Mouse (Mus musculus): Measurements from ENCODE around the gene Mtx1.

Mtx1 gene

GRCm38 (mm10) chr3:89195979-89196877 lies 30.7 kb downstream of the Mtx1 start:
- in situ Hi-C loops (cut with MboI; ENCODE audit: unreplicated experiment in 2 of 2) = loop anchor here in 1 of 2 experiments (5.0 to 10.0 kb wide), 2 partner anchors 34 to 251 kb away; partner anchors contain the start of genes Clk2 and Hcn3

DNA sequence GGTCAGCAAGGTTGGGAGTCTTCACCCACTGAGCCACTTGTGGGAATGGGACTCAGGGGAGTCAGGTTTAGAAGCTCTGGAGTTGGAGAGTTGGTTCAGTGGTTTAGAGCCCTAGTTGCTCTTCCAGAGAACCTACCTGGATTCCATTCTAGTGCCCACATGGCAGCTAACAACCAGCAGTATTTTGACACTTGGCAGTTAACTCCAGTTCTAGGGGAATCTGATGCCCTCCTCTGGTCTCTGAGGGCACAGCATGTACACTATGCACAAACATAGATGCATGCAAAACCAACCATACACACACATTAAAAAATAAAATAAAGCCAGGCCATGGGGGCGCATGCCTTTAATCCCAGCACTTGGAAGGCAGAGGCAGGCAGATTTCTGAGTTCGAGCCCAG lies 33.0 kb downstream of the Mtx1 start:
- in situ Hi-C loops (cut with MboI; ENCODE audit: unreplicated experiment in 2 of 2) = loop anchor here in 1 of 2 experiments (10.0 kb wide), 1 partner anchor 249 kb away; no protein-coding TSS in a partner anchor

GRCm38 (mm10) chr3:89193351-89193750 lies 33.5 kb downstream of the Mtx1 start:
- in situ Hi-C loops (cut with MboI; ENCODE audit: unreplicated experiment in 2 of 2) = loop anchor here in 1 of 2 experiments (10.0 kb wide), 1 partner anchor 249 kb away; no protein-coding TSS in a partner anchor

- in situ Hi-C loops (cut with MboI; ENCODE audit: unreplicated experiment in 2 of 2) = loop anchor here in 1 of 2 experiments (10.0 kb wide), 1 partner anchor 246 kb away; no protein-coding TSS in a partner anchor
These were observed 36.5 kb downstream of the Mtx1 start for GRCm38 (mm10) chr3:89190436-89190835.

- in situ Hi-C loops (cut with MboI; ENCODE audit: unreplicated experiment in 2 of 2) = no loop called here
These were observed 38.4 kb downstream of the Mtx1 start for GRCm38 (mm10) chr3:89188478-89188875.

DNA sequence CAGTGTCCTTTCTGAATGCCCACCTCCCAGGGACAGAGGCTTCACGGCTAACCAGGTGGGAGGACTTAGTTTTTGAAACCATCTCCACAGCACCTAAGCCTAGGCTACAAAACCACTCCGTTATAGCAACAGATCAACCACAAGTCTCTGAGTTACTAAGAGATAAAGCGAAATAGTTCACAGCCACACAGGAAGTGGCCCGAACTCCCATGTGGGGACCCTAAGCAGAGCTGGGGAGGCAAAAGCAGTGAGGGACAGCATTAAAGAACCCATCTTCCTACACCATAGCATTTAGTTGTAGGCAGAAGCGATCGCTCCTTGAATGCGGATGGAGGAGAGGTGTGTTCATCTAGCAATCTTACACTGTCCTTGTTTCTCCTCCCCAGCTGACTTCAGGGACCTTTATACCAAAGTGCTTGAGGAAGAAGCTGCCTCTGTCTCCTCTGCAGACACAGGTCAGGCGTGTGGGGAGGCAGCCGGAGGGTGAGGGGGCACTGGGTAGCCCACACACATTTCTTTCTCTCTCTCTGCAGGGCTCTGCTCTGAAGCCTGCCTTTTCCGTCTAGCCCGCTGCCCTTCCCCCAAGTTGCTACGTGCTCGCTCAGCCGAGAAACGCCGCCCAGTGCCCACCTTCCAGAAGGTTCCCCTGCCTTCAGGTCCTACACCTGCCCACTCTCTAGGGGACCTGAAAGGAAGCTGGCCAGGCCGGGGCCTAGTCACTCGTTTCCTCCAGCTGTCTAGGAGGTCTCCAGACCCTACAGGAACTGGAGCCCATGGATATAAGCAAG lies 39.0 kb downstream of the Mtx1 start:
- in situ Hi-C loops (cut with MboI; ENCODE audit: unreplicated experiment in 2 of 2) = no loop called here

- in situ Hi-C loops (cut with MboI; ENCODE audit: unreplicated experiment in 2 of 2) = no loop called here
These were observed 39.7 kb downstream of the Mtx1 start for GRCm38 (mm10) chr3:89187197-89187596.

DNA sequence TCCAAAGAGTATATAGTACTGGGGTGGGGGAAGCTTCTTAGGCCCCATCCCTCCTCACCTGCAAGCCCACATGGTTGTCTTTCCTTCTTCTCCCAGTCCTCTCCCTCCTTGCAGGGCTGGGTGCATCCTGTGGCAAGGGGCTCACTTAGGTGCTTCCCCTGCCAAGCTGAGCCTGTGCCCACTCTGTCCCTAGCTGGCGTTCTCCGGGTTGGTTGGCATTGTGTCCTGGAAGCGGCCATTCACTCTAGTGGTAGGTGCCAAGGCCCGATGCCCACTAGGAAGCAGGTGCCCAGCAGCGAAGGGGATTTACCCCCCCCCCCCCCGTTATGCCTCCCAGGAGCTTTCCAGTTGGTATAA lies 43.0 kb downstream of the Mtx1 start:
- in situ Hi-C loops (cut with MboI; ENCODE audit: unreplicated experiment in 2 of 2) = no loop called here

GRCm38 (mm10) chr3:89183058-89183958 lies 43.6 kb downstream of the Mtx1 start, which contains the start of gene Fam189b:
TSS of gene Fam189b (plus strand) at chr3:89183143.
- in situ Hi-C loops (cut with MboI; ENCODE audit: unreplicated experiment in 2 of 2) = no loop called here

DNA sequence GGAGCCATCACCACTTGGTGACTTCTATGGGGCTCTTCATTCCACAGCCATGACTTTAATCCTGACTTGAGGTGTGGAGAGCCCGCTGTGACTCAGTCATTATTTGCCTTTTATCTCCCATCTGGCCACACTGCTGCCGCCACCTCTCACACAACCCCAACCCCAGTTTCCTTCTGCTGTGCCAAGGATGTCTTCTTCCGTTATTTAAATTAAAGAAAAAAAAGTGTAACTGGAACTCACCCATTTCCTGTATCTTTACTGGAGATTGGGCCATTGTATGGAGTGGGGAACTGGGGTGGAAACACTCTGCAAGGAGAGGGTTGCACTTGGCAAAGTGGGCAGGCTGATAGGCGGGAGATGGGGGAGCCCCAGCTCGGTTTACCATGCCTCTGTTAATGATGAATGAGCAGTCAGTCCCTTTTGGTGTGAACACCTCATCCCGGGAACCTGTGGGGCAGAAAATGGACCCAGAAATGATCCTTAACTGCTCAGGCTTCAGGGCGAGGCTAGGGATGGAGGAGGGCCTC lies 44.3 kb downstream of the Mtx1 start:
- in situ Hi-C loops (cut with MboI; ENCODE audit: unreplicated experiment in 2 of 2) = no loop called here

GRCm38 (mm10) chr3:89181749-89182500 lies 45.0 kb downstream of the Mtx1 start:
- in situ Hi-C loops (cut with MboI; ENCODE audit: unreplicated experiment in 2 of 2) = no loop called here

- in situ Hi-C loops (cut with MboI; ENCODE audit: unreplicated experiment in 2 of 2) = no loop called here
These were observed 47.8 kb downstream of the Mtx1 start for GRCm38 (mm10) chr3:89179056-89179455.

GRCm38 (mm10) chr3:89178107-89178385 lies 48.8 kb downstream of the Mtx1 start:
- in situ Hi-C loops (cut with MboI; ENCODE audit: unreplicated experiment in 2 of 2) = no loop called here

DNA sequence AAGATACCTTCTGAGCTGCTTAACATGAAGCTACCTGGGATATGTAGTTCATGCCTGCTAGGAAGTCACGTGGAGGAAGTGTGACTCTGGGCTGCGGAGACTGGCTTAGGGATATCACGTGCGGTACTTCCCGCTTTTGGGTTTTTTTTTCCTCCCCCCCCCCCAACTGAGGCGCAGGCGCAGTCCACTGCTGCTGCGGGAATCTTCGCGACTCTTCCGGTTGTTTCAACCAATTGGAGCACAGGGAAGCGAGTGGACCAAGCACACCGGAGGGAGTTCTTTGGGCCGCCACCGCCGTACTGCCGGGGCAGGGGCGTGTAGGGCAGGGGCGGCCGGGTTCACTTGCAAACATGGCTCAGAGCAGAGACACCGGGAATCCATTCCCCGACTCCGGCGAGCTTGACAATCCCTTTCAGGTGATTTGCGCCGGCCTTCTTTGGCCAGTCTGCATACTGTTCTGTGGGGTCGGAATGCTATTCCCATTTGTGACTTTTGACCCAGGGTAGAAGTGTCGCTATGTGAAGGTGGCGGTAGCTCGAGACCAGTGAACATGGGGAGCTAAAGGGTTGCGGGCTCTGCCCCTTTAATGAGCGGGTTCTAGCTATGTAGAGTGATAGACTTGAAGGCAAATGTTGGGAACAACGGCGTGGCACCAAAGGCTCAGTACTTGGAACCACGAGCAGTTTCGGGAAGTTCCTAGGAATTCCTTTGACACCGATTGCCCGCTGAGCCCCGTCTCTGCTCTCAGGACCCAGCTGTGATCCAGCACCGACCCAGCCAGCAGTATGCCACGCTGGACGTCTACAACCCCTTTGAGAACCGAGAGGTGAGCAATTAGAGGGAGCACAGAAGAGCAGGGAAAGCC lies 49.4 kb downstream of the Mtx1 start, which contains the start of gene Scamp3:
Scamp3 (plus strand) TSS at position 232 of the 865 bp plus-strand sequence.
- in situ Hi-C loops (cut with MboI; ENCODE audit: unreplicated experiment in 2 of 2) = no loop called here

- in situ Hi-C loops (cut with MboI; ENCODE audit: unreplicated experiment in 2 of 2) = no loop called here
These were observed 50.5 kb downstream of the Mtx1 start for GRCm38 (mm10) chr3:89176421-89176820.

GRCm38 (mm10) chr3:89175544-89175943 lies 51.3 kb downstream of the Mtx1 start:
- in situ Hi-C loops (cut with MboI; ENCODE audit: unreplicated experiment in 2 of 2) = no loop called here

DNA sequence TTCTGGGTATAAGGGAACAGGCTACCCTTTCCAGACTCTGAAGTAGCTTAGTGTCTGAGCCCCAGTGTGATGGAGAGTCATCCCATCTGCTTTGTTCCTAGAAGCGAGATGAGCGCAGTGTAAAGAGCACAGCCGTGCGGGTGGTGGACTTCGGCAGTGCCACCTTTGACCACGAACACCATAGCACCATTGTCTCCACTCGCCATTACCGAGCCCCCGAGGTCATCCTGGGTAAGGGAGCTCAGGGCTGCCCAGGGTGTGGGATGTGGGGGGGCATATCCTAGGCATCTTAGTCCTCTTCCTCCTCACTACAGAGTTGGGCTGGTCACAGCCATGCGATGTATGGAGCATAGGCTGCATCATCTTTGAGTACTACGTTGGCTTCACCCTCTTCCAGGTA lies 52.0 kb downstream of the Mtx1 start:
- in situ Hi-C loops (cut with MboI; ENCODE audit: unreplicated experiment in 2 of 2) = no loop called here

GRCm38 (mm10) chr3:89166945-89167344 lies 59.9 kb downstream of the Mtx1 start:
- in situ Hi-C loops (cut with MboI; ENCODE audit: unreplicated experiment in 2 of 2) = no loop called here

Data from v-Abl transformed pro-B cells (cell line).